Mouse (Mus musculus): ENCODE measurements around the gene 1700015F17Rik. TPM values are rescaled to one million over a fixed set of nuclear protein-coding genes. Genes with fewer than 3 reads are reported as not detected.

Gene 1700015F17Rik
- polyA plus RNA-seq, 1 experiment, result not detected

- Histone ChIP-seq H3K79me3 (ENCODE audit: low read depth) (no peaks in the 10 kb centered on the region), H3K27me3 (ENCODE audit: control insufficient read depth, insufficient read depth, insufficient read length) (no peaks in the 10 kb centered on the region), H3K4me3 (ENCODE audit: insufficient read depth, poor library complexity, severe bottlenecking) (no peak overlapping the region), H3K79me2 (ENCODE audit: control insufficient read depth, insufficient read depth) (no peaks in the 10 kb centered on the region), H3K36me3 (ENCODE audit: control insufficient read depth, insufficient read depth) (no peaks in the 10 kb centered on the region), H3ac (ENCODE audit: control insufficient read depth, insufficient read length, low read depth) (no peak overlapping the region)
- TF ChIP-seq USF1 (IDR thresholded peaks at IDR 0.05; ENCODE audit: low read depth) (peak; percentile 49), MAX (IDR thresholded peaks at IDR 0.05) (no peak)
Measured at GRCm38 (mm10) chr5:5392786-5393185, 86.2 kb downstream of the 1700015F17Rik start.

Other genes starting within 250 kb of the 1700015F17Rik start
- 15.9 TPM for gene Cdk14, start 58.8 kb downstream of the 1700015F17Rik start, polyA plus RNA-seq (2012; fragmentation: generic; extraction: Trizol)
- 27.2 TPM for gene Cldn12, start 35.8 kb upstream of the 1700015F17Rik start, polyA plus RNA-seq (2012; fragmentation: generic; extraction: Trizol)
- 4.6 TPM for gene Gtpbp10, start 80.4 kb upstream of the 1700015F17Rik start, polyA plus RNA-seq (2012; fragmentation: generic; extraction: Trizol)
- gene Gm8773, start 94.7 kb upstream of the 1700015F17Rik start, polyA plus RNA-seq (2012; fragmentation: generic; extraction: Trizol), result 0.67 TPM
- gene Cfap69, start 185.1 kb upstream of the 1700015F17Rik start, polyA plus RNA-seq (2012; fragmentation: generic; extraction: Trizol), result 4.3 TPM
- gene Steap2, start 215.4 kb upstream of the 1700015F17Rik start, polyA plus RNA-seq (2012; fragmentation: generic; extraction: Trizol), result 20.7 TPM